Mouse (Mus musculus): ENCODE data around the gene Sec24d. TPM values are rescaled to one million over a fixed set of nuclear protein-coding genes. Genes with fewer than 3 reads are reported as not detected.

Gene Sec24d
- polyA plus RNA-seq, 1 experiment from 2014 or later = 34.9 TPM

DNA sequence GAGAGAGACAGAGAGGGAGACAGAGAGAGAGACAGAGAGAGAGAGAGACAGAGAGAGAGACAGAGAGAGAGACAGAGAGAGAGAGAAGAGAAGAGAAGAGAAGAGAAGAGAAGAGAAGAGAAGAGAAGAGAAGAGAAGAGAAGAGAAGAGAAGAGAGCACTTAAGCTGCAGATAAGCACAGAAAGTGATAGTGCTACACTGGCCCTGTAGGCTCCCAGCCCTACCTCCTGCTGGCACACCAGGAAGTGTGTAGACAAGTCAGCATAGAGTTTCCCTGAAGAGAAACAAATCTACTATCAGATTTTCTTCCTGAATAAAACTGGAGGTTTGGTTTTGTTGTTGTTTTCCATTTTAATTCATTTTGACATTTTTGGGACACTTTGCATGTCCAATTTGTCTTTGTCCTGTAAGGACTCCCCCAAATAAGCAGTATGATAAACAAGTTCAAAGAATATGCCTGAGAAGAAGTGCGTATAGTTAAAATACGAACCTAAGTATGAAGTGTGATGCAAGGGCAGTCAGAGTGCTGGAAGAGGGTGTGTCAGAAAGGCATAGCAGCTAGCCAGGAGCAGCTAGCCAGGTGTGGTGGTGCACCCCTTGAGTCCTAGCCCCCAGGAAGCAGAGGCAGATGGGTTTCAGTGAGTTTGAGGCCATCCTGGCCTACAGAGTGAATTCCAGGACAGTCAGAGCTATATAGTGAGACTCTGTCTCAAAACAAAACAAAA is 65.2 kb downstream of the Sec24d start:
- H3K4me2 ChIP-seq (replicated peaks; ENCODE audit: low read depth, low read length) = no peak overlapping the region
- peak; percentile 67 for ATAC-seq
- peak overlapping the region; percentile 47; the same call in 1 of the 2 replicates for H3K27ac ChIP-seq (ENCODE audit: low read length)
- no peak overlapping the region for H3K4me3 ChIP-seq (ENCODE audit: low read depth, low read length)
- no peaks in the 10 kb centered on the region for H3K27me3 ChIP-seq (replicated peaks; ENCODE audit: insufficient read depth, low read length)
- TF ChIP-seq EP300 (IDR thresholded peaks at IDR 0.05) (no peak), CTCF (IDR thresholded peaks at IDR 0.05) (no peak)
- no peaks in the 10 kb centered on the region for H3K9me3 ChIP-seq (ENCODE audit: low read length)
- H3K36me3 ChIP-seq (ENCODE audit: insufficient read depth, low read length) = no peaks in the 10 kb centered on the region
- H3K4me1 ChIP-seq (ENCODE audit: insufficient read depth, low read depth, low read length) = peaks cover 8% of the 10 kb centered on the region; the same call in 1 of the 2 replicates
- 50% methylated on average over 2 of the region's 2 CpGs for WGBS
- peak; percentile 62 for DNase-seq (ENCODE audit: low spot score)
- no peak overlapping the region for H3K9ac ChIP-seq (replicated peaks; ENCODE audit: low read depth)

DNA sequence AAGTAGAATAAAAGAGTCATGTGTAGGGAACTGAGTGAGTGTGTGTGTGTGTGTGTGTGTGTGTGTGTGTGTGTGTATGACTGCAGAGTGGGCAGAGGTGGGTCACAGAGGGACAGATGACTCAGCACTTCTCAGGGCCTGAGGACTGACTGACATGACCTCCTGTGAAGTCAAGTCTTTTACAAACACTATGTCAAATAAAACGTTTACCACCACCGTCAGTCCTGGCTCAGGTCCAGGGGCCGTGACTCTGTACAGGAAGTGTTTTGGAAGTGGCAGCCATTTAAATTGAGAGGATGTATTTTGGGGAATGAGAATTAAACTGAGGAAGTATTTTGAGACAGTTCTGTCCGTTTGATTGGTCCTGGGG is 65.8 kb downstream of the Sec24d start:
- DNase-seq (ENCODE audit: low spot score) (peak; percentile 87), ATAC-seq (peak; percentile 84)
- H3K4me2 ChIP-seq (replicated peaks; ENCODE audit: low read depth, low read length) = no peak overlapping the region
- H3K27me3 ChIP-seq (replicated peaks; ENCODE audit: insufficient read depth, low read length) = no peaks in the 10 kb centered on the region
- 9% methylated on average over 4 of the region's 4 CpGs for WGBS
- TF ChIP-seq EP300 (IDR thresholded peaks at IDR 0.05) = peak; percentile 58
- no peak for TF ChIP-seq CTCF (IDR thresholded peaks at IDR 0.05)
- no peaks in the 10 kb centered on the region for H3K36me3 ChIP-seq (ENCODE audit: insufficient read depth, low read length)
- H3K9ac ChIP-seq (replicated peaks; ENCODE audit: low read depth) = no peak overlapping the region
- H3K27ac ChIP-seq (ENCODE audit: low read length) = peak overlapping the region; percentile 47; the same call in 1 of the 2 replicates
- H3K4me3 ChIP-seq (ENCODE audit: low read depth, low read length) = no peak overlapping the region
- no peaks in the 10 kb centered on the region for H3K9me3 ChIP-seq (ENCODE audit: low read length)
- peaks cover 8% of the 10 kb centered on the region; the same call in 1 of the 2 replicates for H3K4me1 ChIP-seq (ENCODE audit: insufficient read depth, low read depth, low read length)

DNA sequence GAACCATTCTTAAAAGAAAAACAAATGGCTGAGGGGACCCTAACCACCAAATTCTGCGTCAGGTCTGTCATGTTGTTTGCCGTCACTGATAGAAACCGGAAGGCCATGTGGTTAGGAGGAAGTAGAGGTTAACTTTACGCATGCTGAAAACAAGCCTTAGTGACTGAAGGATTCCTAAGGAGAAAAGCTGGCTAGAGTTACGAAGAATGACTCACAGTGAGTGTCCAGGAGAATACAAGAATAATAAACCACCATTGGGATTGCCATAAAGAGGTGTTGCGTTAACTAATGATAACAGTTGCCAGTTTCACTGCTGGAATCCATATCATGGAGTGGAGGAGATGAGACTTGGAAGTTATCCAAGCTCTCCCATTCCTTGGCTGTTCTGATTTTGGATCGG is 67.7 kb downstream of the Sec24d start:
- DNase-seq (ENCODE audit: low spot score) (peak; percentile 82), ATAC-seq (peak; percentile 63)
- Histone ChIP-seq H3K4me2 (replicated peaks; ENCODE audit: low read depth, low read length) (no peak overlapping the region), H3K27ac (ENCODE audit: low read length) (0 out of 2 replicates have a peak overlapping the region, but pooled peaks have one; percentile 2), H3K27me3 (replicated peaks; ENCODE audit: insufficient read depth, low read length) (no peaks in the 10 kb centered on the region), H3K4me3 (ENCODE audit: low read depth, low read length) (no peak overlapping the region), H3K9ac (replicated peaks; ENCODE audit: low read depth) (no peak overlapping the region), H3K9me3 (ENCODE audit: low read length) (no peaks in the 10 kb centered on the region), H3K4me1 (ENCODE audit: insufficient read depth, low read depth, low read length) (peaks cover 8% of the 10 kb centered on the region; the same call in 1 of the 2 replicates), H3K36me3 (ENCODE audit: insufficient read depth, low read length) (no peaks in the 10 kb centered on the region)
- WGBS = 40% methylated on average over 7 of the region's 7 CpGs
- TF ChIP-seq EP300 (IDR thresholded peaks at IDR 0.05) (no peak), CTCF (IDR thresholded peaks at IDR 0.05) (no peak)

DNA sequence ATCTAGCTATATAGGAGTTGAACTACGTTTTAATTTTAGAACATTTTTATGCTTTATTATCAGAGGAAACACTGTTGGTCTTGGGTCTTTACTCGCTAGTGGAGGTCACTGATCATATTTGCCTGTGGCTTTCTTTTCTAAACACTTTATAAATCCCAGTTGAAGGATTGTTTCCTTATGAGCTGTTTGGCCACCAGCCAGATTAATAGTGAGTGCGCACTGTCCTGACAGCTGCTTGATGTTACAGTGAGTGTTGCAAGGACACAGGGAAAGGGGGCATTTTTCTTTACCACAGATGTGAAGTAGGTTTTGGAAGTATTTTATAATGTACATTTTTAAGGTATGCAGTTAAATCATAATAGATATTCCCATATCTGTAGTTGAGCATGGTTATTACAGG is 68.2 kb downstream of the Sec24d start:
- Histone ChIP-seq H3K9me3 (ENCODE audit: low read length) (no peaks in the 10 kb centered on the region), H3K4me2 (replicated peaks; ENCODE audit: low read depth, low read length) (no peak overlapping the region), H3K36me3 (ENCODE audit: insufficient read depth, low read length) (no peaks in the 10 kb centered on the region), H3K27me3 (replicated peaks; ENCODE audit: insufficient read depth, low read length) (no peaks in the 10 kb centered on the region), H3K4me3 (ENCODE audit: low read depth, low read length) (no peak overlapping the region), H3K9ac (replicated peaks; ENCODE audit: low read depth) (no peak overlapping the region), H3K27ac (ENCODE audit: low read length) (no peak overlapping the region), H3K4me1 (ENCODE audit: insufficient read depth, low read depth, low read length) (peaks cover 8% of the 10 kb centered on the region; the same call in 1 of the 2 replicates)
- DNase-seq (ENCODE audit: low spot score) (peak; percentile 85), ATAC-seq (peak; percentile 67)
- WGBS = 18% methylated on average over 3 of the region's 3 CpGs
- TF ChIP-seq CTCF (IDR thresholded peaks at IDR 0.05) (no peak), EP300 (IDR thresholded peaks at IDR 0.05) (peak; percentile 45)

DNA sequence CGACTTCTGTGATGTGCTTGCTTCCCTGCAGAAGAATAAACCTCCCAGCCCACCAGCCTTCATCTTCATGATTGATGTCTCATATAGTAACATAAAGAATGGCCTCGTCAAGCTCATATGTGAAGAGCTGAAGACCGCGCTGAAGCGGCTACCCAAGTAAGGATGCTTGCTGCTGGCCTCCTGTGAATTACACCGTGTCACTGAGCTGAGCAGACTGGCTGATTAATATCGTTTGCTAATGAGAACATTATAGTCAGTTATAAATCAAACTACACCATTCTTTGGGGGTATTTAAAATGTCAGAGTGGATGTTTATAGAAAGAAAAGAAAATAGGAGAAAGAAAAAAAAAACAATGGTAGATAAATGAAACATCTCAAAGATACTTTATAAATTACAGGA is 69.2 kb downstream of the Sec24d start:
- Histone ChIP-seq H3K27me3 (replicated peaks; ENCODE audit: insufficient read depth, low read length) (no peaks in the 10 kb centered on the region), H3K4me3 (ENCODE audit: low read depth, low read length) (no peak overlapping the region), H3K27ac (ENCODE audit: low read length) (no peak overlapping the region), H3K4me2 (replicated peaks; ENCODE audit: low read depth, low read length) (no peak overlapping the region), H3K4me1 (ENCODE audit: insufficient read depth, low read depth, low read length) (peaks cover 8% of the 10 kb centered on the region; the same call in 1 of the 2 replicates), H3K9ac (replicated peaks; ENCODE audit: low read depth) (no peak overlapping the region), H3K36me3 (ENCODE audit: insufficient read depth, low read length) (no peaks in the 10 kb centered on the region), H3K9me3 (ENCODE audit: low read length) (no peaks in the 10 kb centered on the region)
- ATAC-seq = no peak
- 67% methylated on average over 7 of the region's 7 CpGs for WGBS
- no peak for TF ChIP-seq EP300 (IDR thresholded peaks at IDR 0.05)
- TF ChIP-seq CTCF (IDR thresholded peaks at IDR 0.05) = no peak
- DNase-seq (ENCODE audit: low spot score) = no peak

DNA sequence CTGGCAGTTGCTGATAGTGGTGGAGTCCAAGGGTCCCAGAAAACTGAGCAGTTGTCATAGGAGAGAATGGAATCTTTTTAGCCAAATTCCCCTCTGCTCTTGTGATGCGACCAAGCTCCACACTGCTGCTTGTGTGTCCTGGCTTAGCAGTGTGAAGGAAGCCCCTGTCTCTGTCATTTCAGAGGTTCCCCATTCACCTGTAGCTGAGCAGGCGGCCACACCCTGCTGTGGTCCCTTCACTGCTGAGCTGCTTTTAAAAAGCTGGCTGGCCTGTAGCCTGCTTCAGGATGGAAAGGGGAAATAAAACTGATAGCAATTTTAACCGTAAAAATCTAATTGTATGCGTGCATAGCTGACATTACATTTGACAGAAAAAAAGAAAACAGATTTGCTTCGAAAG is 69.7 kb downstream of the Sec24d start:
- H3K27ac ChIP-seq (ENCODE audit: low read length) = no peak overlapping the region
- TF ChIP-seq CTCF (IDR thresholded peaks at IDR 0.05) (no peak), EP300 (IDR thresholded peaks at IDR 0.05) (no peak)
- DNase-seq (ENCODE audit: low spot score) = no peak
- H3K36me3 ChIP-seq (ENCODE audit: insufficient read depth, low read length) = no peaks in the 10 kb centered on the region
- peaks cover 8% of the 10 kb centered on the region; the same call in 1 of the 2 replicates for H3K4me1 ChIP-seq (ENCODE audit: insufficient read depth, low read depth, low read length)
- H3K4me3 ChIP-seq (ENCODE audit: low read depth, low read length) = no peak overlapping the region
- no peaks in the 10 kb centered on the region for H3K27me3 ChIP-seq (replicated peaks; ENCODE audit: insufficient read depth, low read length)
- H3K4me2 ChIP-seq (replicated peaks; ENCODE audit: low read depth, low read length) = no peak overlapping the region
- H3K9ac ChIP-seq (replicated peaks; ENCODE audit: low read depth) = no peak overlapping the region
- ATAC-seq = no peak
- no peaks in the 10 kb centered on the region for H3K9me3 ChIP-seq (ENCODE audit: low read length)
- 79% methylated on average over 5 of the region's 5 CpGs for WGBS

All from lung, postnatal 0 days (tissue).